Mouse (Mus musculus) urinary bladder, postnatal 4 days (tissue): ENCODE results near the gene Rps8.
"Not testable (repeated sequence)": the region's sequence is repeated elsewhere in the genome, so short reads cannot be mapped to it uniquely, and the experiment has no call there.

Source experiments
- DNase-seq, 2 experiments: peaks; one replicate each; pipeline ENCODE4 v3.0.0; 2021 to 2022; ENCODE audit warnings: low spot score in 2 of 2

Rps8 gene

GRCm38 (mm10) chr4:117155792-117156355 lies at the start of gene Rps8:
Rps8 (minus strand) TSS chr4:117156243.
- peak; percentile 81 to 84 for DNase-seq

GRCm38 (mm10) chr4:117202992-117203354 lies 46.9 kb upstream of the Rps8 start:
- no peak for DNase-seq

GRCm38 (mm10) chr4:117202046-117202991 lies 46.3 kb upstream of the Rps8 start:
- DNase-seq: no peak

- no peak for DNase-seq
Observed at GRCm38 (mm10) chr4:117191804-117192203, 35.8 kb upstream of the Rps8 start.

- no peak for DNase-seq
Observed at GRCm38 (mm10) chr4:117190660-117191059, 34.6 kb upstream of the Rps8 start.

GRCm38 (mm10) chr4:117189856-117190543 lies 34.0 kb upstream of the Rps8 start:
- DNase-seq: no peak

GRCm38 (mm10) chr4:117189382-117189855 lies 33.4 kb upstream of the Rps8 start:
- peak; percentile 65 to 85 for DNase-seq

GRCm38 (mm10) chr4:117188969-117189368 lies 32.9 kb upstream of the Rps8 start:
- DNase-seq: no peak

GRCm38 (mm10) chr4:117182759-117183096 lies 26.7 kb upstream of the Rps8 start:
- DNase-seq: not testable (repeated sequence)

GRCm38 (mm10) chr4:117181863-117182758 lies 26.1 kb upstream of the Rps8 start, which contains the start of gene Kif2c:
Kif2c (minus strand) TSS chr4:117182639.
- DNase-seq: peak; percentile 85 to 92

- no peak for DNase-seq
Observed at GRCm38 (mm10) chr4:117169936-117170335, 13.9 kb upstream of the Rps8 start.

GRCm38 (mm10) chr4:117161183-117161582 lies 5.1 kb upstream of the Rps8 start:
- DNase-seq: no peak

GRCm38 (mm10) chr4:117159666-117160065 lies 3.6 kb upstream of the Rps8 start:
- DNase-seq: no peak

GRCm38 (mm10) chr4:117156372-117156771 lies 329 bp upstream of the Rps8 start:
- DNase-seq: no peak

- no peak for DNase-seq
Observed at GRCm38 (mm10) chr4:117155020-117155791, 837 bp downstream of the Rps8 start.

GRCm38 (mm10) chr4:117152714-117153113 lies 3.3 kb downstream of the Rps8 start:
- DNase-seq: no peak

GRCm38 (mm10) chr4:117151416-117151815 lies 4.6 kb downstream of the Rps8 start:
- no peak for DNase-seq

- no peak for DNase-seq
Observed at GRCm38 (mm10) chr4:117150212-117150733, 5.8 kb downstream of the Rps8 start.

GRCm38 (mm10) chr4:117149291-117150211 lies 6.5 kb downstream of the Rps8 start:
- no peak for DNase-seq
